Mouse (Mus musculus): ENCODE results near the gene Smim13. TPM values are rescaled to one million over a fixed set of nuclear protein-coding genes. Genes with fewer than 3 reads are reported as not detected.

The Smim13 gene
- 3.8 TPM for polyA plus RNA-seq (2015; fragmentation: Illumina TruSeq; extraction: RNeasy Lipid Tissue Mini Kit (QIAGEN cat#74804); ENCODE audit: insufficient read depth, low read depth, low replicate concordance)

DNA sequence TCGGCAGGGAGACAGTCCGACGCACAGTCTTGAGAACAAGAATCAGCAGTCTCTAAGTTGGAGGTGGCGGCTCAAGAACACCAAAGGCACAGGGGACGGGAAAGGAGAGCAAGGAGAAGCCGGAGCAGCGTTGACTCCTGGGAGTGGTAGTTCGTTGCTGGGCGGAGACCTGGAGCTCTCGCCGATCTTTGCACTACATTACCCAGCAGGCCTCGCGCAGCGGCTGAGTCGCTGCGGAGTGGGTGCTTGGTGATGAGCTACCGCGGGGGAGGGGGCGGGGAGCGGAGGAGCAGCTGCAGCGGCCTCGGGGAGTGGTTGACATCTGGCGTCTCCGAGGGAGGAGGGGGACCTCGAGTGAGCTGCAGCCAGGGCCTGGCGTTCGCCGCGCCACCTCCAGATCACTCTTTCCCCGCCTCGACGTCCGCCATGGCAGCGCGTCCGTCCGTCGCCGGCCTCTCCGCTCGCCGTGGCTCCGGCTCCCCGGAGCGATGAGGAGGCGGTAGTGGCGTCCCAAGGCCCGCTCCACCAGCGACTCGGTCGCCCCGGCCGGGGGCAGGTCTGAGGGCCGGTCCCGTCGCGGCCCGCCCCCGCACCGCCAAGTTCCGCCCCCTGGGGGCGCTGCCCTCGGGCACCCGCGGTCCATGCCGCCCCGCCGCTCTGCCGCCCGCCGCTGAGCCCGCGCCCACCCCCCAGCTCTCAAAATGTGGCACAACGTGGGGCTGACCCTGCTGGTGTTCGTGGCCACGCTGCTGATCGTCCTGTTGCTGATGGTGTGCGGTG lies at the start of gene Smim13:
Smim13 (plus strand) TSS at position 307 of the 780 bp plus-strand sequence.

DNA sequence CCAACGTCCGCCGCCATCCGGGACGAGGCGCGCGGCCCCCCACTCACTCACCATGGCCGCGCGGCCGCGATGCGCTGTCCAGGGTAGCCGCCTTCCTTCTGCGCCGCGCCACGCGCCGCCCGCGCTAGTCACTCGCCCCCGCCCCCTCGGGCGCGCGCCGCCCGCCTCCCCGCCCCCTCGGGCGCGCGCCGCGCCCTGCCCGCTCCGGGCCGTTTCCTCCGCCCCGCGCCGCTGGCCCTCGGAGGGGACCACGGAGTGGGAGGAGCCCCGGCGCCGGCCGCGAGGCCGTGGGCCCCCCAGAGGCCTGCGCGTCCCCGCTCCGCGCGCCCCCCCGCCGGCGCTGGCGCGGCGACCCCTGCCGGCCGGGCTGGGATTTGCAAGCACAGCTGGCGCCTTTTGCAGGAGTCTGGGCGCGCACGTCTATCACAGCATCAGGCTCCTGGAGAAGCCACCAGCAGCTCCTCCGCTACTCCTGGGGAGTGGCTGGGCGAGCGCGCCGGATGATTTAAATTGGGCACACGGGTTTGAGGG lies 29.3 kb upstream of the Smim13 start, which contains the start of gene Elovl2:
Elovl2 (minus strand) TSS at position 102 of the 531 bp plus-strand sequence.

DNA sequence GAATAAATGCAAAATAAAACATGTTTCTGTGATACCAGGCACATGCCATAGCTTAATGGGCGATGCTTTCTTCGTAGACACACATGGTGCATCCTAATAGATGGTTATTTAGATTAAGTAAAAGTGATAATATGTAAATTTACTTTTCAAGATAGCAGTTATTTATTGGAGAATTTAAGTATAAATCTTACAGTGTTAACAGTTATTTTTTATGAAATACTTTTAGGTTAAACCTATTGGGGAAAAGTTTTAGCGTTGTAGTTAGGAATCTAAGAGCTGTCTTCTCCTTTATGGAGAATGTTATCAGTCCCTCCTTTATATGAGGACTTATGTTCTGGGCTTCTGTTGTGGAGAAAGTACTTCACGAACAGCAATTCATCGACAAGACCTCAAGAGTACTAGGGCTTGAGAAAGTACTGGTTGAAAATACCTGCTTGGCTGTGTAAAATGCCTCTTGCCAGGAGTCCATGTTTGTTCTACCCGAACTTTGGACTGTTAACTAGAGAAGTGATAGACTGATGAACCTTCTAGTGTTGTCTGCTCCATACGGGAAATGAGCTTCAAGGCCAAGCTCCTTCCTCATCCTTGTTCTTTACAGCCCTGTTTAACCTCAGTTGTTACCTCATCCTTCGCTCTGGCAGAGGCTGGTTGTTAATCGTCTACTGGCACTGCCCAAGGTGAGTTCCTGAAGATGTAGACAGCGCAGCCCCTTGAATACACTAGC lies 24.4 kb downstream of the Smim13 start, which contains the start of gene Gm17364:
Gm17364 (minus strand) TSS at position 51 of the 724 bp plus-strand sequence.

Other genes with a start within 250 kb of the Smim13 start
- 10.4 TPM for gene Pak1ip1, start 248.8 kb upstream of the Smim13 start, polyA plus RNA-seq (2015; fragmentation: Illumina TruSeq; extraction: RNeasy Lipid Tissue Mini Kit (QIAGEN cat#74804); ENCODE audit: insufficient read depth, low read depth, low replicate concordance)
- gene Tmem14c, start 233.6 kb upstream of the Smim13 start, polyA plus RNA-seq (2015; fragmentation: Illumina TruSeq; extraction: RNeasy Lipid Tissue Mini Kit (QIAGEN cat#74804); ENCODE audit: insufficient read depth, low read depth, low replicate concordance) = 21.8 TPM
- gene Mak, start 170.1 kb upstream of the Smim13 start, polyA plus RNA-seq (2015; fragmentation: Illumina TruSeq; extraction: RNeasy Lipid Tissue Mini Kit (QIAGEN cat#74804); ENCODE audit: insufficient read depth, low read depth, low replicate concordance) = not detected
- not detected for gene Gcm2, start 138.8 kb upstream of the Smim13 start, polyA plus RNA-seq (2015; fragmentation: Illumina TruSeq; extraction: RNeasy Lipid Tissue Mini Kit (QIAGEN cat#74804); ENCODE audit: insufficient read depth, low read depth, low replicate concordance)
- gene Sycp2l, start 135.5 kb upstream of the Smim13 start, polyA plus RNA-seq (2015; fragmentation: Illumina TruSeq; extraction: RNeasy Lipid Tissue Mini Kit (QIAGEN cat#74804); ENCODE audit: insufficient read depth, low read depth, low replicate concordance) = not detected
- 0.41 TPM for gene Elovl2, start 29.4 kb upstream of the Smim13 start, polyA plus RNA-seq (2015; fragmentation: Illumina TruSeq; extraction: RNeasy Lipid Tissue Mini Kit (QIAGEN cat#74804); ENCODE audit: insufficient read depth, low read depth, low replicate concordance)
- gene Gm17364, start 24.1 kb downstream of the Smim13 start, polyA plus RNA-seq (2015; fragmentation: Illumina TruSeq; extraction: RNeasy Lipid Tissue Mini Kit (QIAGEN cat#74804); ENCODE audit: insufficient read depth, low read depth, low replicate concordance) = not detected
- 6.2 TPM for gene Nedd9, start 237.5 kb downstream of the Smim13 start, polyA plus RNA-seq (2015; fragmentation: Illumina TruSeq; extraction: RNeasy Lipid Tissue Mini Kit (QIAGEN cat#74804); ENCODE audit: insufficient read depth, low read depth, low replicate concordance)